Mouse (Mus musculus): ENCODE results near the gene Lypd6. TPM values are rescaled to one million over a fixed set of nuclear protein-coding genes. Genes with fewer than 3 reads are reported as not detected.

Lypd6 gene
- total and polyA plus RNA-seq, 3 experiments: not detected

GRCm38 (mm10) chr2:50225019-50225418 is 158.8 kb downstream of the Lypd6 start:
- no peaks in the 10 kb centered on the region for H3K4me1 ChIP-seq (ENCODE audit: control insufficient read depth in 1 of 2, insufficient read depth in 2 of 2, low read length in 2 of 2)
- TF ChIP-seq MAFK (IDR thresholded peaks at IDR 0.05; ENCODE audit: borderline replicate concordance, low read depth, low read length): no peak
- TF ChIP-seq ZNF384 (IDR thresholded peaks at IDR 0.05; ENCODE audit: low read depth, low read length): no peak
- TF ChIP-seq ZMIZ1 (IDR thresholded peaks at IDR 0.05; ENCODE audit: low read depth, low read length): no peak
- no peak for TF ChIP-seq CHD2 (IDR thresholded peaks at IDR 0.05; ENCODE audit: low read length)
- no peak for TF ChIP-seq MYC (IDR thresholded peaks at IDR 0.05; ENCODE audit: low read depth, low read length)
- TF ChIP-seq SIN3A (IDR thresholded peaks at IDR 0.05; ENCODE audit: low read length): no peak
- TF ChIP-seq EP300 (IDR thresholded peaks at IDR 0.05; ENCODE audit: low read depth in 1 of 2, low read length in 2 of 2): no peak
- TF ChIP-seq TBP (IDR thresholded peaks at IDR 0.05; ENCODE audit: low read depth, low read length): no peak
- TF ChIP-seq ZC3H11A (IDR thresholded peaks at IDR 0.05; ENCODE audit: low read depth, low read length): no peak
- no peak for TF ChIP-seq GATA1 (IDR thresholded peaks at IDR 0.05; ENCODE audit: low read depth, low read length)
- no peak for TF ChIP-seq RAD21 (IDR thresholded peaks at IDR 0.05; ENCODE audit: low read depth, low read length)
- no peak for TF ChIP-seq TAL1 (IDR thresholded peaks at IDR 0.05; ENCODE audit: low read length)
- TF ChIP-seq BHLHE40 (IDR thresholded peaks at IDR 0.05; ENCODE audit: borderline replicate concordance, low read depth, low read length): no peak
- no peak for TF ChIP-seq UBTF (IDR thresholded peaks at IDR 0.05; ENCODE audit: borderline replicate concordance, insufficient read depth, low read depth, low read length)
- no peak for TF ChIP-seq RCOR1 (IDR thresholded peaks at IDR 0.05; ENCODE audit: low read depth, low read length)
- no peak for TF ChIP-seq MXI1 (IDR thresholded peaks at IDR 0.05; ENCODE audit: low read depth, low read length)
- H3K4me3 ChIP-seq (ENCODE audit: control insufficient read depth in 1 of 2, insufficient read depth in 1 of 2, low read depth in 2 of 2, low read length in 2 of 2): no peak overlapping the region
- no peaks in the 10 kb centered on the region for H3K36me3 ChIP-seq (ENCODE audit: control insufficient read depth in 1 of 2, insufficient read depth in 2 of 2, low read length in 2 of 2)
- no peak for DNase-seq (ENCODE audit: low read depth, low spot score)
- H3K79me2 ChIP-seq (ENCODE audit: control insufficient read depth, insufficient read depth, low read length, poor library complexity): no peaks in the 10 kb centered on the region
- no peak overlapping the region for H3K9ac ChIP-seq (ENCODE audit: control insufficient read depth, low read depth, low read length, poor library complexity, severe bottlenecking)
- no peaks in the 10 kb centered on the region for H3K27me3 ChIP-seq (ENCODE audit: control insufficient read depth in 1 of 2, insufficient read depth in 2 of 2, low read length in 2 of 2)
- no peaks in the 10 kb centered on the region for H3K9me3 ChIP-seq (replicated peaks; ENCODE audit: insufficient read depth, low read length)
- no peak overlapping the region for H3K27ac ChIP-seq (ENCODE audit: control insufficient read depth, low read depth, low read length)

GRCm38 (mm10) chr2:50233491-50233890 is 167.3 kb downstream of the Lypd6 start:
- no peak for TF ChIP-seq MEF2A (IDR thresholded peaks at IDR 0.05; ENCODE audit: extremely low read depth, insufficient replicate concordance, low read depth, low read length, poor library complexity, severe bottlenecking)
- no peak for TF ChIP-seq RCOR1 (IDR thresholded peaks at IDR 0.05; ENCODE audit: low read depth, low read length)
- no peak for TF ChIP-seq MAX (IDR thresholded peaks at IDR 0.05; ENCODE audit: low read length)
- no peak for TF ChIP-seq ZMIZ1 (IDR thresholded peaks at IDR 0.05; ENCODE audit: low read depth, low read length)
- no peak for TF ChIP-seq MYC (IDR thresholded peaks at IDR 0.05; ENCODE audit: low read depth, low read length)
- TF ChIP-seq EP300 (IDR thresholded peaks at IDR 0.05; ENCODE audit: low read depth in 1 of 2, low read length in 2 of 2): no peak
- no peak for TF ChIP-seq RAD21 (IDR thresholded peaks at IDR 0.05; ENCODE audit: low read depth, low read length)
- no peak for TF ChIP-seq GATA1 (IDR thresholded peaks at IDR 0.05; ENCODE audit: low read depth, low read length)
- no peak for TF ChIP-seq NRF1 (IDR thresholded peaks at IDR 0.05; ENCODE audit: insufficient read depth, low read depth, low read length, poor library complexity, severe bottlenecking)
- no peak for TF ChIP-seq TAL1 (IDR thresholded peaks at IDR 0.05; ENCODE audit: low read length)
- Histone ChIP-seq H3K27ac (ENCODE audit: control insufficient read depth, low read depth, low read length) (no peak overlapping the region), H3K79me2 (ENCODE audit: control insufficient read depth, insufficient read depth, low read length, poor library complexity) (no peaks in the 10 kb centered on the region), H3K9ac (ENCODE audit: control insufficient read depth, low read depth, low read length, poor library complexity, severe bottlenecking) (no peak overlapping the region), H3K9me3 (replicated peaks; ENCODE audit: insufficient read depth, low read length) (no peaks in the 10 kb centered on the region), H3K36me3 (ENCODE audit: control insufficient read depth in 1 of 2, insufficient read depth in 2 of 2, low read length in 2 of 2) (no peaks in the 10 kb centered on the region), H3K4me3 (ENCODE audit: control insufficient read depth in 1 of 2, insufficient read depth in 1 of 2, low read depth in 2 of 2, low read length in 2 of 2) (no peak overlapping the region), H3K4me1 (ENCODE audit: control insufficient read depth in 1 of 2, insufficient read depth in 2 of 2, low read length in 2 of 2) (no peaks in the 10 kb centered on the region), H3K27me3 (ENCODE audit: control insufficient read depth in 1 of 2, insufficient read depth in 2 of 2, low read length in 2 of 2) (no peaks in the 10 kb centered on the region)
- DNase-seq (ENCODE audit: low read depth, low spot score): no peak

Other genes with a start within 250 kb of the Lypd6 start
- 97.5 and 112 TPM in 2 replicates for gene Mmadhc, start 230.4 kb downstream of the Lypd6 start, total RNA-seq (2012; rRNA removed)
- gene Mmadhc, start 230.4 kb downstream of the Lypd6 start, polyA plus RNA-seq (2012; ENCODE audit: insufficient read depth in 1 of 2, insufficient read length in 2 of 2, low read depth in 1 of 2, low replicate concordance in 2 of 2, missing spikeins in 1 of 2): 10 to 100 TPM in 1 of 2 experiments, not detected in 1; 91.2 TPM